Mouse (Mus musculus) liver, embryonic 14.5 days (tissue): Measurements from ENCODE around the gene Ptn.

Experiments used
- CTCF ChIP-seq: IDR thresholded peaks from 2 replicates; pipeline ENCODE4 v1.5.1; 2016; ENCODE audit warnings: antibody characterized with exemption, low read depth, control low read depth
- EP300 ChIP-seq: IDR thresholded peaks from 2 replicates; pipeline ENCODE4 v1.6.1; 2016; ENCODE audit warnings: antibody characterized with exemption, low read depth

- TF ChIP-seq CTCF (no peak), EP300 (no peak)
Observed at GRCm38 (mm10) chr6:36739811-36740210, 70.2 kb downstream of the Ptn start.
